Mouse (Mus musculus) embryonic facial prominence, embryonic 14.5 days (tissue): ENCODE data around the gene Ahnak. TPM values are rescaled to one million over a fixed set of nuclear protein-coding genes. Genes with fewer than 3 reads are reported as not detected.
A peak's percentile ranks its signal among the peaks of the same experiment; 100 is the strongest.

Experiments used
- ATAC-seq: fragments of 200-750 bp; cut with Nextera tagmentation; 2 replicates; pipeline ENCODE4 v1.8.0; 2017; ENCODE audit warnings: low read depth, moderate number of reproducible peaks, moderate TSS enrichment
- DNase-seq: peaks from one replicate; pipeline ENCODE4 v3.0.0-alpha.2; 2015; ENCODE audit warnings: low spot score
- H3K27ac ChIP-seq: fragments of 300-500 bp; sonication (generic); replicated peaks from 2 replicates; pipeline ENCODE4 v1.5.1; 2014; ENCODE audit warnings: low read depth, mild to moderate bottlenecking, low read length, moderate library complexity
- H3K27me3 ChIP-seq: fragments of 300-500 bp; sonication (generic); replicated peaks from 2 replicates; pipeline ENCODE4 v1.6.1; 2014; ENCODE audit warnings: low read length; ENCODE audit not compliant: control insufficient read depth, insufficient read depth
- H3K36me3 ChIP-seq: fragments of 300-500 bp; sonication (generic); 2 replicates; pipeline ENCODE4 v1.6.1; 2014; ENCODE audit warnings: low read length, mixed read lengths; ENCODE audit not compliant: control insufficient read depth, insufficient read depth
- H3K4me1 ChIP-seq: fragments of 300-500 bp; sonication (generic); 2 replicates; pipeline ENCODE4 v1.6.1; 2014; ENCODE audit warnings: antibody characterized with exemption, low read length; ENCODE audit not compliant: control insufficient read depth, insufficient read depth
- H3K4me2 ChIP-seq: fragments of 300-500 bp; sonication (generic); 2 replicates; pipeline ENCODE4 v1.6.1; 2014; ENCODE audit warnings: low read depth, mild to moderate bottlenecking, low read length, moderate library complexity, mixed read lengths
- H3K4me3 ChIP-seq: fragments of 300-500 bp; sonication (generic); 2 replicates; pipeline ENCODE4 v1.5.1; 2014; ENCODE audit warnings: low read depth, mild to moderate bottlenecking, low read length
- H3K9ac ChIP-seq: fragments of 300-500 bp; sonication (generic); 2 replicates; pipeline ENCODE4 v1.6.1; 2014; ENCODE audit warnings: low read depth, mild to moderate bottlenecking, low read length, moderate library complexity, mixed read lengths
- H3K9me3 ChIP-seq: fragments of 300-500 bp; sonication (generic); 2 replicates; pipeline ENCODE4 v1.6.1; 2016; ENCODE audit warnings: low read length; ENCODE audit not compliant: control insufficient read depth
- WGBS: fragments of 180-500 bp; shearing (Covaris S2); extraction: QIAGEN DNeasy Blood & Tissue Kit; methylation state at CpG from one replicate; pipeline ENCODE4 v1.1.7; 2014; 5-methylcytosine and 5-hydroxymethylcytosine counted together
- polyA plus RNA-seq: library from polyadenylated mRNA; unstranded; fragments of >200 nt; fragmentation: Nextera tagmentation; extraction: Ambion mirVana; gene quantifications from 2 replicates; pipeline ENCODE4 v1.2.1, GENCODE M21; 2014

The Ahnak gene
- polyA plus RNA-seq, 1 experiment from 2014 or later, result 57.6 TPM

DNA sequence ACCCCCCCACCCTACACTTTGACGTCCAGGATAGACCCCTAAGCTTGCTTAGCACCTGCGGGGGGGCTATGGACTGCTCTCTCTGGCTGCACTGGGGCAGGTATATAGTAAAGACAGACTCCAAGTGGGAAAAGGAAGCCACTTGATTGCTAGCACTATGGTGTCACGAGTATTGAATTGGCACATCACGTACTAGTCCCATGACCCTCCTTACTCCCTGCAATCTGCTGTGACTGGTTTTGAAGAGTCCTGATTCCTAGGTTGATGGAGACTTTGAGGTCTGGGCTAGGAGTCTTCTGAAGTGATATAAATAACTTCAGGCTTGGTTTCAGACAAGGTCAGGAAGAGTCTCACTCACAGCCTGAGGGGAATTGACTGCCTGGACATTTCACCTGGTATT is 101.1 kb downstream of the Ahnak start:
- H3K27me3 ChIP-seq, result no peaks in the 10 kb centered on the region
- H3K9ac ChIP-seq, result no peak overlapping the region
- H3K36me3 ChIP-seq, result no peaks in the 10 kb centered on the region
- H3K27ac ChIP-seq, result no peak overlapping the region
- no peaks in the 10 kb centered on the region for H3K9me3 ChIP-seq
- H3K4me1 ChIP-seq, result no peaks in the 10 kb centered on the region
- ATAC-seq (no peak), DNase-seq (no peak)
- H3K4me3 ChIP-seq, result no peak overlapping the region
- 74% methylated on average over 4 of the region's 4 CpGs for WGBS
- H3K4me2 ChIP-seq, result no peak overlapping the region

DNA sequence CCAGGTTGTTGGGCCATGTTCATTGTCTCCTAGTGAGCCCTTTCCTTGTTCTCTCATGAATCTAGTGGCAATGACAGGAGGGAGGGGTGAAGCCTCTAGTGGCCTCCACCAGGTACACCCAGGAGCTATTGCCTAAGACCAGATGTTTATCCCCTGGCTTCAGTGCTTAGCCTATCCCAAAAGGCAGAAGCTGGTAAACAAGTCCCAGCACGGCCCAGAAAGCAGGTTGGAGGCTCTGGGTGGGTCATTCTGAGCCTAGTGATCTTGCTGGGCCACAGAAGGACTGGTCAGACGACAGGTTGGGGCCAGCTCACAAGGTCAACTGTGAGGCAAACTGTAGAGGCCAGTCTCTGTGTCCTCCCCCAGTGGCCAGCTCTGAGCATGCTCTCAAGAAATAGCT is 101.6 kb downstream of the Ahnak start:
- H3K4me2 ChIP-seq, result no peak overlapping the region
- no peak overlapping the region for H3K4me3 ChIP-seq
- no peak for ATAC-seq
- H3K36me3 ChIP-seq, result no peaks in the 10 kb centered on the region
- WGBS, result 53% methylated on average over 1 of the region's 2 CpGs
- H3K4me1 ChIP-seq, result no peaks in the 10 kb centered on the region
- no peaks in the 10 kb centered on the region for H3K9me3 ChIP-seq
- DNase-seq, result no peak
- no peak overlapping the region for H3K27ac ChIP-seq
- H3K9ac ChIP-seq, result no peak overlapping the region
- no peaks in the 10 kb centered on the region for H3K27me3 ChIP-seq

DNA sequence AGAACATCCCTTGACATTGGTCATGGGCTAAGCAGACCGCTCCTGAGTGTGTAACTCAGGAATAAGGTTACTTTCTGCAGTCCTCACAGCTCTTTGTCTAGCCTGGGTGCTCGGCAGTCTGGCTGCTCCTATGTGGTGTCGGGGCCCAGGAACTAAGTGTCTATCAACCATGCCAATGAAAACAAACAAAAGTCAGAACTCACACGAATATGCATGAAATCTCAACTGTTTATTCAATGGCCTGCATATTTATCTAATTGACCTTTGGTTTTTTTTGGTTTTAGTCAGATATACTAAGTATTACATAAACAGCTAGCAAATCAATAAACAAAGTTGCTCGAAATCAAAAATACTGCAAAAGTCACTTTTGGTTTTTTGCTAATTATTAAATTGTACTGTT is 106.0 kb downstream of the Ahnak start:
- Histone ChIP-seq H3K4me1 (no peaks in the 10 kb centered on the region), H3K4me2 (no peak overlapping the region), H3K9ac (no peak overlapping the region), H3K36me3 (no peaks in the 10 kb centered on the region), H3K27me3 (no peaks in the 10 kb centered on the region), H3K9me3 (no peaks in the 10 kb centered on the region), H3K4me3 (no peak overlapping the region), H3K27ac (no peak overlapping the region)
- no peak for DNase-seq
- WGBS, result 62% methylated on average over 5 of the region's 5 CpGs
- ATAC-seq, result no peak

DNA sequence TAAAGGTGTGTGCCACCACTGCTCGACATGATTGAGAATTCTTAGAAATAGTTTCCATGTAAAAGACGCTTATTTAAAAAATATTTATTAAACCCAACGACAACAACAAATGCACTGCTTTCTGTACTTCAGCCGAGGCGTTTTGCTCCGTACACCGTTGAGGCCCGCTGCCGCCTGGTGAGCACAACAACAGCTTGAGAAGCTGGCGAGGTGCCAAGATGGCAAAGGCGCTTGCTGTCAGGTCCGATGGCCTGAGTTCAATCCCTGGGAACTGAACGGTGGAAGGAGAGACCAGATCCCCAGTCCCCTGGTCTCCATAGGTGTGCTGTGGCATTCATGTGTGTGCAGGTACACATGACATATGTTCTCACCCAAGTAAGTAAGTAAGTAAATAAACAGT is 108.4 kb downstream of the Ahnak start:
- Histone ChIP-seq H3K9ac (no peak overlapping the region), H3K27me3 (no peaks in the 10 kb centered on the region), H3K9me3 (no peaks in the 10 kb centered on the region), H3K4me3 (no peak overlapping the region), H3K36me3 (no peaks in the 10 kb centered on the region), H3K4me2 (no peak overlapping the region), H3K4me1 (no peaks in the 10 kb centered on the region), H3K27ac (no peak overlapping the region)
- DNase-seq (no peak), ATAC-seq (no peak)
- 86% methylated on average over 13 of the region's 13 CpGs for WGBS

DNA sequence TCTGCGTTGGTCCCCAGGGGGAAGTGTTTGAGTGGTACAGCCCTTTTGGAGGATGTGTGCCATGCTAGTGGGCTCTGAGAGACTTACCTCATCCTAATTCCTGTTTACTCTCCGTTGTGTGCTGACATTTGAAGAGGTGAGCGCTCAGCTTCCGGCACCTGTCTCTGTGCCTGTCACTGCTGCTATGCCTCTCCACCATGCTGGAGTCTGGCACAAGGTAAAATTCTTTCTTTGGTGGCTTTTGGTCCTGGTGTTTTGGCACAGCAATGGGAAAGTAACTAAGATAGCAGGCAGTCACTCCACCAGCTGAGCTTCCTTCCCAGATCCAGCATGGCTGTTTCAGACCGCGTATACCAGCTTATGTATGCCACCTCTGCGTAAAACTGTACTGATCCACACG is 110.7 kb downstream of the Ahnak start:
- ATAC-seq (no peak), DNase-seq (no peak)
- no peaks in the 10 kb centered on the region for H3K36me3 ChIP-seq
- H3K4me2 ChIP-seq, result no peak overlapping the region
- WGBS, result 84% methylated on average over 8 of the region's 8 CpGs
- no peak overlapping the region for H3K27ac ChIP-seq
- H3K9ac ChIP-seq, result no peak overlapping the region
- H3K4me3 ChIP-seq, result no peak overlapping the region
- no peaks in the 10 kb centered on the region for H3K27me3 ChIP-seq
- peaks cover 1% of the 10 kb centered on the region for H3K4me1 ChIP-seq
- no peaks in the 10 kb centered on the region for H3K9me3 ChIP-seq

DNA sequence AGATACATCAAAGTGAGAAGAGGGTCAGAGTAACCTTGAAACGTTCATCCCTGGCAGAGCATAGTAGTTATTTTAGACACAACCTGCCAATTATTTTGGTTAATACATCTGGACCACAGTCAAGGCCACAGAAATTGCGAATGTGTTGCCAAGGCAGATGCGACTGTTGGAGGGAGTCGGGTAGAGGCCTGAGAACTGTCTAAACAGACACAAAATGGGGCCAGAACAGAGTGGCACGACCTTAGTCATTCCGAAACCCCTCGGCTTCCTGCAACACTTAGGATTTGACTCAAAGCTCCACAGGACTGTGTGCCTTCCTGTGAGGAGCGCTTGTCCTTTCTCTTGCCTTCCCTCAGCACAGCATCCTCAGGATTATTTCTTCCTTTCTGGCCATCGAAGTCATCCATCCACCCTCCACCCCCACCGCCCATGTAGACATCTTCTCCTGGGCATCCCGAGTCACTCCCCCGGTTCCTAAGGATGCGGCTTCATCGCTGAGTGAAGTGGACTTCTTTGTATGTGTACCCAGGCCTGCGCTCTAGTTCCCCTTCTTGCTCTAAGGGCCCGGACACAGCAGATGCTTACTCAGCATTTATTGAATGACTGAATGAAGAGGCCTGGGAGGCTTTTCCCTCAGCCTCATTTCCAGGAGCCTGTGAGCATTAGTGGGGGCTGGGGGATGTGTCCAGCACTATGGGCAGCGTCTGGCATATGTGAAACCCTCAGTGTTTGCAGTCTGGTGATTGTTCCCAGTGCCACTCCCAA is 111.4 kb downstream of the Ahnak start:
- Histone ChIP-seq H3K36me3 (no peaks in the 10 kb centered on the region), H3K9ac (no peak overlapping the region), H3K4me3 (no peak overlapping the region), H3K9me3 (no peaks in the 10 kb centered on the region), H3K27ac (no peak overlapping the region), H3K4me1 (peaks cover 8% of the 10 kb centered on the region), H3K27me3 (no peaks in the 10 kb centered on the region), H3K4me2 (no peak overlapping the region)
- no peak for ATAC-seq
- no peak for DNase-seq
- 86% methylated on average over 17 of the region's 17 CpGs for WGBS

DNA sequence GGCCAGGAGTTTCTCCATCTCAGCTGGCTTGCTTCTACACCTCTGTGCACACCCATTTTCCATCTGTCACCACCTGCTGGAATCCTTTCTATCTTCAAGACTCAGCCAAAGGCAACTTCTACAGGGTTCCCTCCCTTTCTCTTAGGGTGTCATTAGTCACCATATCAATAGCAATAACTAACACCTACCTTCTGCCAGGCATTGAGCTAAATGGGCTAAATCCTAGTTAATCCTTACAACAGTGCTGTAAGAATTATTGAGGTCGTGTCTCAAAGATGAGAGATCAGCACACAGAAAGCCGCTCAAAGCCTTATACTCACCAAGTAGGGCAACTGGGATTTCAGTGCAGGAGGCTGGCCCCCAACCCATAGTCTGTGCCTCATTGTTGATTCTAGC is 112.0 kb downstream of the Ahnak start:
- no peak for ATAC-seq
- Histone ChIP-seq H3K27me3 (no peaks in the 10 kb centered on the region), H3K36me3 (no peaks in the 10 kb centered on the region), H3K9me3 (no peaks in the 10 kb centered on the region), H3K27ac (no peak overlapping the region), H3K9ac (no peak overlapping the region), H3K4me1 (peaks cover 14% of the 10 kb centered on the region), H3K4me2 (no peak overlapping the region), H3K4me3 (no peak overlapping the region)
- whole genome bisulfite sequencing, result 50% methylated on average over 2 of the region's 2 CpGs
- no peak for DNase-seq

DNA sequence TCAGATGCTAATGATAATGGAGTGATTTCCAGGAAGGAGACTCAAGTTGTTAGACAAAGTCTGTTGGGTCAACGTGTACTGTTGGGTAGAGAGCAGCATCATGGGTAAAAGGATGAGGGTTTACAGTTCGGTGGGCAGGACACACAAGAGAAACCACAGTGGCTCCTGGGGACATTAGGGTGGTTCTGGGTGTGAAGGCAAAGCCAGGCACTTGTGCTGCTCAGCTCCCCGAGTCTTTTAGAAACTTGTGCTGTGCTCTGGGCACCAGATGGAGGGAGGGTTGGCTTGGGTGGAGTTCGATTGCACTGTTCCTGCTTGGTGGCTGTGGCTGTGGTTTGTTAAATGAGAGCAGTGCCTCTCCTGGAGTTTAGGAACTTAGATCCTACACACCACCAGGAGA is 114.9 kb downstream of the Ahnak start:
- no peaks in the 10 kb centered on the region for H3K9me3 ChIP-seq
- H3K27me3 ChIP-seq, result no peaks in the 10 kb centered on the region
- no peak overlapping the region for H3K4me3 ChIP-seq
- H3K9ac ChIP-seq, result no peak overlapping the region
- H3K4me1 ChIP-seq, result peaks cover 29% of the 10 kb centered on the region
- H3K36me3 ChIP-seq, result no peaks in the 10 kb centered on the region
- H3K4me2 ChIP-seq, result no peak overlapping the region
- ATAC-seq (no peak), DNase-seq (no peak)
- H3K27ac ChIP-seq, result no peak overlapping the region
- 74% methylated on average over 4 of the region's 4 CpGs for WGBS

DNA sequence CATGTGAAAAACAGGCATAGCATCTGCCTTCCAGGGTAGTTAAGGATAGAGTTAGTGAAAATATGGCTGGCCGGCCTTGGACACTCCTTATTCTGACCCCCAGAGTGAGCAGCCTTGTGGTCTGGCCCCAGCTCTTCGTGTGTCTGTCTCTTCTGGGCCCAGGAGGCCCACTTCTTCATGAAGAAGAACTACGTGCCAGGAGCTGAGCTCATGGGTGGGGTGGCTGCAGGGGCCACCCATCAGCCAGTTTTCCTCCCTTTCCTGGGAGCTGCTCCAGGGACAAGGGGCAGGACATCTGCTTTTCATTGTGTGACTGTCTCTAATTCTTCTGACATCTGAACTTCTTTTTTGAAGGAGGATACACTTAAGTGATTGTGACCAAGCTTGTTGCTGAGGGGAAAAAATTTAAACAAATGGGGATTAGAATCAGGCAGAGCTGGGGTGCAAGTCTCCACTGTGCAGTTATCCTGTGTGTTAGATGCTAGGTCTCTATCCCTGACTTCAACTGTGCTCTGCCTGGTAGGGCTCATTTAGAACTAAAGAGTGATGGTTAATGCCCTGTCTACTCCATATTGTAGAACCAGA is 116.1 kb downstream of the Ahnak start:
- WGBS, result 62% methylated on average over 3 of the region's 3 CpGs
- peak; percentile 14 for DNase-seq
- Histone ChIP-seq H3K4me1 (peaks cover 29% of the 10 kb centered on the region), H3K27ac (no peak overlapping the region; the same call in 1 of the 2 replicates), H3K9ac (no peak overlapping the region), H3K4me2 (no peak overlapping the region), H3K36me3 (no peaks in the 10 kb centered on the region), H3K27me3 (no peaks in the 10 kb centered on the region), H3K9me3 (no peaks in the 10 kb centered on the region), H3K4me3 (no peak overlapping the region)
- no peak for ATAC-seq
